Mouse (Mus musculus) liver, embryonic 11.5 days (tissue): ENCODE results near the gene Gm20737. TPM values are rescaled to one million over a fixed set of nuclear protein-coding genes. Genes with fewer than 3 reads are reported as not detected.
"Not testable (repeated sequence)": the region's sequence is repeated elsewhere in the genome, so short reads cannot be mapped to it uniquely, and the experiment has no call there.

Experiments
- ATAC-seq: fragments of 200-750 bp; cut with Nextera tagmentation; replicated peaks from 2 replicates; pipeline ENCODE4 v1.8.0; 2017; ENCODE audit warnings: moderate number of reproducible peaks, mild to moderate bottlenecking, moderate TSS enrichment, moderate library complexity; ENCODE audit not compliant: low FRiP score
- DNase-seq: peaks from one replicate; pipeline ENCODE4 v3.0.0-alpha.2; 2017; ENCODE audit warnings: low spot score
- H3K27ac ChIP-seq: fragments of 300-500 bp; sonication (generic); 2 replicates; pipeline ENCODE4 v1.5.1; 2014; ENCODE audit warnings: mild to moderate bottlenecking, low read depth, low read length, control low read depth
- H3K27me3 ChIP-seq: fragments of 300-500 bp; sonication (generic); replicated peaks from 2 replicates; pipeline ENCODE4 v1.6.1; 2014; ENCODE audit warnings: low read length, mixed read lengths; ENCODE audit not compliant: control insufficient read depth, insufficient read depth
- H3K36me3 ChIP-seq: fragments of 300-500 bp; sonication (generic); 2 replicates; pipeline ENCODE4 v1.6.1; 2014; ENCODE audit warnings: mild to moderate bottlenecking, low read length, moderate library complexity, mixed read lengths; ENCODE audit not compliant: control insufficient read depth, insufficient read depth
- H3K4me1 ChIP-seq: fragments of 300-500 bp; sonication (generic); replicated peaks from 2 replicates; pipeline ENCODE4 v1.6.1; 2014; ENCODE audit warnings: low read length, mixed read lengths; ENCODE audit not compliant: control insufficient read depth, insufficient read depth
- H3K4me2 ChIP-seq: fragments of 300-500 bp; sonication (generic); 2 replicates; pipeline ENCODE4 v1.6.1; 2014; ENCODE audit warnings: mild to moderate bottlenecking, control low read depth, moderate library complexity
- H3K4me3 ChIP-seq: fragments of 300-500 bp; sonication (generic); 2 replicates; pipeline ENCODE4 v1.5.1; 2014; ENCODE audit warnings: low read depth, low read length, control low read depth
- H3K9ac ChIP-seq: fragments of 300-500 bp; sonication (generic); 2 replicates; pipeline ENCODE4 v1.6.1; 2014; ENCODE audit warnings: low read depth, low read length, control low read depth
- H3K9me3 ChIP-seq: fragments of 300-500 bp; sonication (generic); 2 replicates; pipeline ENCODE4 v1.6.1; 2016; ENCODE audit warnings: low read length, inconsistent platforms, mixed read lengths; ENCODE audit not compliant: control insufficient read depth
- WGBS: fragments of 180-500 bp; shearing (Covaris S2); extraction: QIAGEN DNeasy Blood & Tissue Kit; methylation state at CpG from one replicate; pipeline ENCODE4 v1.1.7; 2014; 5-methylcytosine and 5-hydroxymethylcytosine counted together
- polyA plus RNA-seq: library from polyadenylated mRNA; unstranded; fragments of >200 nt; fragmentation: Nextera tagmentation; extraction: Ambion mirVana; gene quantifications from 2 replicates; pipeline ENCODE4 v1.2.1, GENCODE M21; 2014

Gene Gm20737
- polyA plus RNA-seq, result not detected in 2 replicates

DNA sequence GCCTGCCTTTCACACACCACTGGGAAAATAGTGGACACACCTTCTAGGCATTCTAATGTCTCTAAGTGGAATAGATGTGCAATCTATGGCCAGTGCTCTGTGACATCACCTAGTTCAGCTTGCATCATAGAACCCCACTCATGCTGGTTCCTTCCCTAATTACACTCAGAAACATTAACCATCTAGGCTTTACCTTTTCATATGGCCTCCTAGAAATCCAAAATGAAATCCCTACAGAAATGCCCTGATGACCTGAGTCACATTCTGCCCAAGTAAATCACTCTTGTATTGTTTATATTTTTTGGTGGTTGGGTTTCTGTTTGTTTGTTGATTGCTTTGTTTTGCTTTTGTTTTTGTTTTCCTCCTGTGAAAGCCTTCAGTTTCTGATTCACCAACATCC lies at the start of gene Gm20737:
Gm20737 (minus strand) TSS at position 101 of the 400 bp plus-strand sequence.
- H3K27me3 ChIP-seq, H3K9ac ChIP-seq, H3K4me3 ChIP-seq, H3K27ac ChIP-seq, ATAC-seq, H3K4me1 ChIP-seq, H3K4me2 ChIP-seq, H3K36me3 ChIP-seq, H3K9me3 ChIP-seq, DNase-seq: not testable (repeated sequence)

DNA sequence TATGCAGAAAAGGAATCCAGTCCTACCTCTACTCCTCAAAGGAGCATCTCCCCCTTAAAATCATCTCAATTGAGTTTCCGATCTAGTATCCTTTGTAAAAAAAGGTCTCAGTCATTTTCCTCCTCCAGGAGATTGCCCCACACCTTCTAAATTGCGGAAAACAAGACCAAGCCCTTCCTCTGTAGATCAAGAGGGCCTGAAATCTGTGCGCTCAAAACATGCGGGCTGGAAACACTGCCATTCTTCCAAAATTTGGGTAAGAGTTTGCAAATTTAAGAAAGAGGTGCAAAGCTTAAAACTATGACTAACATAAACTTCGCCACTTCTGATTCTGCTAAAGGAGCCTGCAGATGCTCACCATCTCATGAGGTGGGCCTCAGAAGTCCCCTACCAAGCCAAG lies 17.3 kb upstream of the Gm20737 start, which contains the start of gene Gm21775:
Gm21775 (plus strand) TSS at position 301 of the 400 bp plus-strand sequence.
- H3K9me3 ChIP-seq, H3K27ac ChIP-seq, H3K27me3 ChIP-seq, H3K4me1 ChIP-seq, ATAC-seq, H3K36me3 ChIP-seq, H3K9ac ChIP-seq, H3K4me2 ChIP-seq, H3K4me3 ChIP-seq, DNase-seq: not testable (repeated sequence)
- WGBS, result 58% methylated on average over 2 of the region's 5 CpGs

Other genes with a start within 250 kb of the Gm20737 start
- not detected in 2 replicates for gene Gm20834, start 211.5 kb downstream of the Gm20737 start, polyA plus RNA-seq
- gene Gm28510, start 123.3 kb downstream of the Gm20737 start, polyA plus RNA-seq, result not detected in 2 replicates
- gene Gm21775, start 17.4 kb upstream of the Gm20737 start, polyA plus RNA-seq, result not detected in 2 replicates
- not detected in 2 replicates for gene Gm21900, start 80.3 kb upstream of the Gm20737 start, polyA plus RNA-seq
- gene Gm20777, start 216.4 kb upstream of the Gm20737 start, polyA plus RNA-seq, result not detected in 2 replicates